Mouse (Mus musculus): ENCODE results near the gene Gsdma2. TPM values are rescaled to one million over a fixed set of nuclear protein-coding genes. Genes with fewer than 3 reads are reported as not detected.
"Not testable (repeated sequence)": the region's sequence is repeated elsewhere in the genome, so short reads cannot be mapped to it uniquely, and the experiment has no call there.

Gsdma2 gene
- not detected for total RNA-seq (2021)

GRCm38 (mm10) chr11:98646459-98646858 lies at the start of gene Gsdma2:
TSS of gene Gsdma2 (plus strand) at chr11:98646759.
- intact Hi-C loops (cut with DNase I), result no loop called here
- no peak for DNase-seq

GRCm38 (mm10) chr11:98597363-98597762 lies 49.2 kb upstream of the Gsdma2 start:
- DNase-seq, result peak; percentile 48 to 73
- intact Hi-C loops (cut with DNase I), result loop anchor here (1.0 kb wide), 1 partner anchor 42 kb away; no protein-coding TSS in a partner anchor

GRCm38 (mm10) chr11:98597991-98598390 lies 48.6 kb upstream of the Gsdma2 start, which contains the start of gene Lrrc3c:
TSS of gene Lrrc3c (plus strand) at chr11:98598291.
- intact Hi-C loops (cut with DNase I), result loop anchor here (1.0 kb wide), 1 partner anchor 43 kb away; no protein-coding TSS in a partner anchor
- DNase-seq, result no peak

- no peak for DNase-seq
- intact Hi-C loops (cut with DNase I), result no loop called here
Measured at GRCm38 (mm10) chr11:98598851-98599290, 47.7 kb upstream of the Gsdma2 start.

GRCm38 (mm10) chr11:98599291-98599690 lies 47.3 kb upstream of the Gsdma2 start:
- no peak for DNase-seq
- intact Hi-C loops (cut with DNase I), result no loop called here

- no peak for DNase-seq
- intact Hi-C loops (cut with DNase I), result no loop called here
Measured at GRCm38 (mm10) chr11:98602090-98602690, 44.4 kb upstream of the Gsdma2 start.

GRCm38 (mm10) chr11:98603953-98604352 lies 42.6 kb upstream of the Gsdma2 start:
- intact Hi-C loops (cut with DNase I), result loop anchor here (2.0 kb wide), 1 partner anchor 35 kb away; no protein-coding TSS in a partner anchor
- no peak for DNase-seq

- not testable (repeated sequence) for DNase-seq
- intact Hi-C loops (cut with DNase I), result loop anchor here (1.0 to 5.0 kb wide), 3 partner anchors 29 to 52 kb away; no protein-coding TSS in a partner anchor
Measured at GRCm38 (mm10) chr11:98604911-98605310, 41.6 kb upstream of the Gsdma2 start.

GRCm38 (mm10) chr11:98606763-98607162 lies 39.8 kb upstream of the Gsdma2 start:
- no peak for DNase-seq
- intact Hi-C loops (cut with DNase I), result loop anchor here (5.0 kb wide), 1 partner anchor 51 kb away; no protein-coding TSS in a partner anchor

- intact Hi-C loops (cut with DNase I), result no loop called here
- no peak for DNase-seq
Measured at GRCm38 (mm10) chr11:98620791-98621190, 25.8 kb upstream of the Gsdma2 start.

GRCm38 (mm10) chr11:98623981-98624380 lies 22.6 kb upstream of the Gsdma2 start:
- DNase-seq, result not testable (repeated sequence)

GRCm38 (mm10) chr11:98624381-98624780 lies 22.2 kb upstream of the Gsdma2 start:
- DNase-seq; intact Hi-C loops (cut with DNase I): not testable (repeated sequence)

More at GRCm38 (mm10) chr11:98623981-98624380, 22.6 kb upstream of the Gsdma2 start:
- intact Hi-C loops (cut with DNase I), result not testable (repeated sequence)

- DNase-seq, result no peak
- intact Hi-C loops (cut with DNase I), result no loop called here
Measured at GRCm38 (mm10) chr11:98625611-98626410, 20.7 kb upstream of the Gsdma2 start, which contains the start of the genes Gm12355 and Gsdma3. TSS of gene Gm12355 (minus strand) at chr11:98625661. TSS of gene Gsdma3 (plus strand) at chr11:98626360.

GRCm38 (mm10) chr11:98628706-98629105 lies 17.9 kb upstream of the Gsdma2 start:
- DNase-seq, result no peak
- intact Hi-C loops (cut with DNase I), result no loop called here

- intact Hi-C loops (cut with DNase I), result no loop called here
- DNase-seq, result no peak
Measured at GRCm38 (mm10) chr11:98630646-98631045, 15.9 kb upstream of the Gsdma2 start.

GRCm38 (mm10) chr11:98635312-98635970 lies 11.1 kb upstream of the Gsdma2 start:
- DNase-seq; intact Hi-C loops (cut with DNase I): not testable (repeated sequence)

GRCm38 (mm10) chr11:98637501-98637900 lies 9.1 kb upstream of the Gsdma2 start:
- no peak for DNase-seq
- intact Hi-C loops (cut with DNase I), result no loop called here

GRCm38 (mm10) chr11:98640091-98640490 lies 6.5 kb upstream of the Gsdma2 start:
- intact Hi-C loops (cut with DNase I), result no loop called here
- DNase-seq, result no peak

GRCm38 (mm10) chr11:98644757-98645156 lies 1.8 kb upstream of the Gsdma2 start:
- intact Hi-C loops (cut with DNase I), result no loop called here
- DNase-seq, result no peak

- DNase-seq, result no peak
- intact Hi-C loops (cut with DNase I), result no loop called here
Measured at GRCm38 (mm10) chr11:98645946-98646345, 613 bp upstream of the Gsdma2 start.

- peak; percentile 17 to 42 for DNase-seq
- intact Hi-C loops (cut with DNase I), result loop anchor here (2.0 to 5.0 kb wide), 2 partner anchors 22 to 48 kb away; no protein-coding TSS in a partner anchor
Measured at GRCm38 (mm10) chr11:98655076-98655475, 8.5 kb downstream of the Gsdma2 start.

Data from heart, postnatal 36 days (tissue).